Mouse (Mus musculus) intestine, postnatal 0 days (tissue): ENCODE results near the gene Spink8. TPM values are rescaled to one million over a fixed set of nuclear protein-coding genes. Genes with fewer than 3 reads are reported as not detected.
A peak's percentile ranks its signal among the peaks of the same experiment; 100 is the strongest.
"Not testable (repeated sequence)": the region's sequence is repeated elsewhere in the genome, so short reads cannot be mapped to it uniquely, and the experiment has no call there.

ENCODE experiments used
- ATAC-seq: fragments of 200-750 bp; cut with Nextera tagmentation; 2 replicates; pipeline ENCODE4 v1.8.0; 2017; ENCODE audit warnings: mild to moderate bottlenecking, moderate TSS enrichment, moderate library complexity
- H3K27ac ChIP-seq: fragments of 300-500 bp; sonication (generic); 2 replicates; pipeline ENCODE4 v1.5.1; 2014; ENCODE audit warnings: mild to moderate bottlenecking, low read depth, low read length, moderate library complexity
- H3K27me3 ChIP-seq: fragments of 300-500 bp; sonication (generic); replicated peaks from 2 replicates; pipeline ENCODE4 v1.6.1; 2014; ENCODE audit warnings: low read length, mixed read lengths; ENCODE audit not compliant: control insufficient read depth, insufficient read depth
- H3K36me3 ChIP-seq: fragments of 300-500 bp; sonication (generic); 2 replicates; pipeline ENCODE4 v1.6.1; 2014; ENCODE audit warnings: mild to moderate bottlenecking, moderate library complexity; ENCODE audit not compliant: control insufficient read depth, insufficient read depth
- H3K4me1 ChIP-seq: fragments of 300-500 bp; sonication (generic); replicated peaks from 2 replicates; pipeline ENCODE4 v1.6.1; 2014; ENCODE audit warnings: antibody characterized with exemption, low read length, mixed read lengths; ENCODE audit not compliant: control insufficient read depth, insufficient read depth
- H3K4me2 ChIP-seq: fragments of 300-500 bp; sonication (generic); replicated peaks from 2 replicates; pipeline ENCODE4 v1.6.1; 2014; ENCODE audit warnings: low read depth, mild to moderate bottlenecking, moderate library complexity
- H3K4me3 ChIP-seq: fragments of 300-500 bp; sonication (generic); 2 replicates; pipeline ENCODE4 v1.5.1; 2014; ENCODE audit warnings: low read depth, low read length
- H3K9ac ChIP-seq: fragments of 300-500 bp; sonication (generic); 2 replicates; pipeline ENCODE4 v1.6.1; 2014; ENCODE audit warnings: mild to moderate bottlenecking, low read depth, low read length
- H3K9me3 ChIP-seq: fragments of 300-500 bp; sonication (generic); 2 replicates; pipeline ENCODE4 v1.6.1; 2016; ENCODE audit warnings: mixed run types; ENCODE audit not compliant: control insufficient read depth
- CTCF ChIP-seq: sonication (generic); IDR thresholded peaks from 2 replicates; pipeline ENCODE4 v1.5.1; 2016; ENCODE audit warnings: low read depth, mild to moderate bottlenecking, control low read depth, antibody characterized with exemption, moderate library complexity
- WGBS: fragments of 180-500 bp; shearing (Covaris S2); extraction: QIAGEN DNeasy Blood & Tissue Kit; methylation state at CpG from one replicate; pipeline ENCODE4 v1.1.7; 2014; 5-methylcytosine and 5-hydroxymethylcytosine counted together
- polyA plus RNA-seq: library from polyadenylated mRNA; unstranded; fragments of >200 nt; fragmentation: Nextera tagmentation; extraction: Ambion mirVana; gene quantifications from 2 replicates; pipeline ENCODE4 v1.2.1, GENCODE M21; 2015

The Spink8 gene
- polyA plus RNA-seq: 3.0 and 3.3 TPM in 2 replicates

GRCm38 (mm10) chr9:109811980-109812379 is at the start of gene Spink8:
Spink8 (plus strand) TSS chr9:109812280.
- no peak for ATAC-seq
- no peak within 1 kb of the TSS for H3K4me2 ChIP-seq
- H3K9ac ChIP-seq: no peak within 1 kb of the TSS
- H3K36me3 ChIP-seq: no peaks in the 10 kb centered on the region
- WGBS: 65% methylated on average over 1 of the region's 1 CpGs
- H3K4me3 ChIP-seq: no peak within 1 kb of the TSS
- no peaks in the 10 kb centered on the region for H3K9me3 ChIP-seq
- no peak within 1 kb of the TSS for H3K27ac ChIP-seq
- no peaks in the 10 kb centered on the region for H3K4me1 ChIP-seq
- no peaks in the 10 kb centered on the region for H3K27me3 ChIP-seq
- no peak for TF ChIP-seq CTCF

GRCm38 (mm10) chr9:109766841-109767240 is 45.2 kb upstream of the Spink8 start:
- 80% methylated on average over 1 of the region's 1 CpGs for WGBS
- not testable (repeated sequence) for H3K36me3 ChIP-seq, H3K9ac ChIP-seq, H3K27ac ChIP-seq, H3K9me3 ChIP-seq, H3K4me2 ChIP-seq, ATAC-seq, H3K4me1 ChIP-seq, H3K27me3 ChIP-seq, H3K4me3 ChIP-seq

- not testable (repeated sequence) for H3K27me3 ChIP-seq, H3K36me3 ChIP-seq, H3K27ac ChIP-seq, H3K4me2 ChIP-seq, ATAC-seq, H3K9ac ChIP-seq, H3K4me1 ChIP-seq, H3K9me3 ChIP-seq, H3K4me3 ChIP-seq
- 81% methylated on average over 4 of the region's 4 CpGs for WGBS
Measured at GRCm38 (mm10) chr9:109790570-109790969, 21.5 kb upstream of the Spink8 start, which contains the start of gene Fbxw27. Fbxw27 (minus strand) TSS chr9:109790670.

DNA sequence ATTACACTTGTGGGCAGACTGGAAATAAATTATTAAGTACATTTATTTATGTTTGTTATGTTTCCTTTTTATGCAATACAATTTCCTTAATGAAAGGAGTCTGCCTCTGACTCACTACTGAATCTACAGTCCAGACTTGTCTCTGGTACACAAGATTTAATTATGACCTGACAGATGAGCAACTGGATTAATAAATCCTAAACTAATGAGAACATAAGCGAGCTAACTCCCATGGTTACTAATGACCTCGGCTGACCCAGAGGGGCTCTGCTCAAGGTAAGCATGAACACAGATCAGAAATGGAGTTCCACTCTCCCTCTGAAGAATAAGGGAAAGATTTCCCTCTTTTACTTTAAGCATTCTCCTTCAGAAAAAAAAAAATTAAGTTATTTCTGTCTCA is 16.9 kb upstream of the Spink8 start:
- Histone ChIP-seq H3K27me3 (no peaks in the 10 kb centered on the region), H3K27ac (no peak overlapping the region), H3K4me3 (no peak overlapping the region), H3K4me1 (no peaks in the 10 kb centered on the region), H3K9me3 (no peaks in the 10 kb centered on the region), H3K4me2 (no peak overlapping the region), H3K9ac (no peak overlapping the region), H3K36me3 (no peaks in the 10 kb centered on the region)
- TF ChIP-seq CTCF: no peak
- ATAC-seq: no peak
- WGBS: 72% methylated on average over 2 of the region's 2 CpGs

DNA sequence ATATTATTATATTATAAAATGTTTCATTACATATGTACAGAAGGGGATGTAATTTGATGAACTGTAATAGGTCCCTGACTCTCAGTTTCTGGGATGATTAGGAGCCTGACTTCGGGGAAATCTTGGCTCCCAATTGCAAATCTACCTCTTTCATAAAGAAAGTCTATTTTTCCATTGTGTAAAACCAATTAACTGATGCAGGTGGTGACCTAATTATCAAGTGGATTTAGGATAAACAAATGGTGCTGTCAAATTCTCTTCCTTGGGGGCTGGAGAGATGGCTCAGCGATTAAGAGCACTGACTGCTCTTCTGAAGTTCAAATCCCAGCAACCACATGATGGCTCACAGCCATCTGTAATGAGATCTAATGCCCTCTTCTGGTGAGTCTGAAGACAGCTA is 16.3 kb upstream of the Spink8 start:
- 74% methylated on average over 2 of the region's 2 CpGs for WGBS
- H3K27me3 ChIP-seq: no peaks in the 10 kb centered on the region
- H3K4me1 ChIP-seq: no peaks in the 10 kb centered on the region
- TF ChIP-seq CTCF: 0 out of 2 replicates have a peak, but pooled peaks have one; percentile 7
- no peaks in the 10 kb centered on the region for H3K9me3 ChIP-seq
- H3K9ac ChIP-seq: no peak overlapping the region
- no peak overlapping the region for H3K4me3 ChIP-seq
- no peak overlapping the region for H3K4me2 ChIP-seq
- no peaks in the 10 kb centered on the region for H3K36me3 ChIP-seq
- H3K27ac ChIP-seq: no peak overlapping the region
- ATAC-seq: no peak

GRCm38 (mm10) chr9:109798051-109798450 is 14.0 kb upstream of the Spink8 start:
- H3K4me1 ChIP-seq: no peaks in the 10 kb centered on the region
- no peaks in the 10 kb centered on the region for H3K36me3 ChIP-seq
- 85% methylated on average over 1 of the region's 1 CpGs for WGBS
- H3K27ac ChIP-seq: no peak overlapping the region
- TF ChIP-seq CTCF: peak; percentile 76
- H3K9me3 ChIP-seq: no peaks in the 10 kb centered on the region
- no peak overlapping the region for H3K4me3 ChIP-seq
- no peak overlapping the region for H3K9ac ChIP-seq
- H3K27me3 ChIP-seq: no peaks in the 10 kb centered on the region
- H3K4me2 ChIP-seq: no peak overlapping the region
- ATAC-seq: no peak

DNA sequence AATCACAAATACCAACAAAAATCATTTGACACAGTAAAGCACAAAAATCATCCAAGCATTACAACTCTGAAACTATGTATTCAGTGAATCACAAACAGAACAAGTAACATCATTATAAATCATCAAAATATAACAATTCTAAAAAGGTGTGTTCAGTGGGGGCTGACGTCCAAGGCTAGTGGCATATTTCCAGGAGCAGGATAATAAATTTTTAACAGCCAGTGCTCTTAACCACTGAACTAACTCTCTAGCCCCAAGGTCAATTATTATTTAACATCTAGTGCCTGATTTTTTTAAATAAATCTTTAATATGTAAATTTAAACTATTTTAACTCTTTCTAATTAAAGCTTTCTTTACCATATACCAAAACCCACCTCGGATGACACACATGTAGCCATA is 6.5 kb upstream of the Spink8 start:
- 56% methylated on average over 2 of the region's 2 CpGs for WGBS
- H3K4me1 ChIP-seq, H3K27ac ChIP-seq, H3K4me3 ChIP-seq, ATAC-seq, H3K27me3 ChIP-seq, H3K9me3 ChIP-seq, H3K36me3 ChIP-seq, H3K9ac ChIP-seq, H3K4me2 ChIP-seq: not testable (repeated sequence)
